Mouse (Mus musculus): ENCODE results near the gene Hoxa6.

DNA sequence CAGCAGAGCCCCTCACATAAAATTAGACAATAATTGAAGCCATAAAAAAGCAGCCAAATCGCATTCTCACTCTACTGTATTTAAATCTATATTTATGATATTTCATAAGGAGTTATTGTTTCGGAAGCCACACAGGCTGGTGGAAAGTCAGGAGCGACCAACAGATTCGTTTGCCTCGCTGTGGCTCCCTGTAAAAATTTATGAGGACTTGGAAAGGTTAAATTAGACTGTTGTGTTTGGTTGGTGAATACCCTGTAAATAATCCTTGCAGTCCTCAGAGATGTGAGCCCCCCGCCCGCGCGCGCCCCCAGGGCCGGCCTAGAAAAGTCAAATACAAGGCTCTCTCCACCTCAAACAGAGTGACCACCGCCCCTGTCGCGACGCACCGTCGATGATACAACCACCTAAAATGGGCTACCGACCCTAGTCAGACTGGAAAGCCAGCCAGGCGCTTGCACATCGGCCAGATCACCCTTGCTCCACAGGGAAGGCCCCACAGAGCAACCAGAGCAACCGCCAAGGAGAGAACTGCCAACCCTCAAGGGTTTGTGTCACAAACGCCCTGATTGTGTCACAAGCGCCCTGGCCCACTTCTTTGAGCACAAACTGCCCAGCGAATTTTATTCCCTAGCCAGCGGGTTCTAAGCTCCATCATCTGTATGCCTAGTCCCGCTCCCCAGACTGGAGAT is 18.2 kb upstream of the Hoxa6 start:
- TF ChIP-seq CTCF (IDR thresholded peaks at IDR 0.05; ENCODE audit: low read depth, low read length): no peak
- no peak for TF ChIP-seq GATA1 (IDR thresholded peaks at IDR 0.05; ENCODE audit: borderline replicate concordance, low read length)
- no peak for TF ChIP-seq TAL1 (conservative IDR thresholded peaks at IDR 0.05; ENCODE audit: low read depth, low read length)
- no peak for TF ChIP-seq GATA2 (IDR thresholded peaks at IDR 0.05; ENCODE audit: borderline replicate concordance, low read depth, low read length)
